Mouse (Mus musculus): Measurements from ENCODE around the gene Vmn1r65.
"Not testable (repeated sequence)": the region's sequence is repeated elsewhere in the genome, so short reads cannot be mapped to it uniquely, and the experiment has no call there.

Vmn1r65 gene

GRCm38 (mm10) chr7:6010910-6011309 is at the start of gene Vmn1r65:
TSS of gene Vmn1r65 (minus strand) at chr7:6011010.
- no peak for DNase-seq (ENCODE audit: low read depth, low spot score)

- no peak for DNase-seq (ENCODE audit: low read depth, low spot score)
These were observed 34.1 kb upstream of the Vmn1r65 start, which contains the start of gene Nlrp4c for GRCm38 (mm10) chr7:6044861-6045260. TSS of gene Nlrp4c (plus strand) at chr7:6045161.

GRCm38 (mm10) chr7:5982426-5982825 is 28.4 kb downstream of the Vmn1r65 start:
- not testable (repeated sequence) for DNase-seq (ENCODE audit: low read depth, low spot score)

- not testable (repeated sequence) for DNase-seq (ENCODE audit: low read depth, low spot score)
These were observed 38.3 kb downstream of the Vmn1r65 start for GRCm38 (mm10) chr7:5972546-5972945.

All from retina, adult 2 months (tissue).